Mouse (Mus musculus): ENCODE measurements around the gene Prss44.

DNA sequence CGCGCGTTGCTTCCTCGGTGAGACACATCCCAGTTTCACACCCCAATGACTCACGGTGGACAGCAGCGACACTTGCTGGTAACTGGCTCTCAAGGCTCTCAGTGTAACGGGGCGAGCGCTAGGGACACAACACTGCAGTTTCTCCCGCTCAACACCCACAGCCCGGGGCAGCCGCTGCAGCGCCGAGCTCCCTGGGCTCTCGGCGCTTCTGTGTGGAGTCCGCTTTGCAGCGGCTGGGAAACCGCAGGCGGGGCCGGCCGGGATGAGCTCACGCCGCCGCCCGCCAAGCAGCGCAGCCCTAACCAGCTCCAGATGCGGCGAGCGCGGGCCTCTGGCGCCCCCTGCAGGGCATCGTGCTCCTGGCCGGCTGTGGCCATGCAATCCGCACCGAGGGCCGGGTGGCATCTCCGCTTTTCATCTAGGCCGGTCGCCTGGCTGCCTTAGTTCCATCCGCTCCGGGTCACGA, 32.5 kb upstream of the Prss44 start:
- TF ChIP-seq ZNF384 (IDR thresholded peaks at IDR 0.05; ENCODE audit: low read depth, low read length) (no peak), HCFC1 (IDR thresholded peaks at IDR 0.05; ENCODE audit: borderline replicate concordance, insufficient read depth, low read length) (no peak)

All from ES-E14 (cell line).